Mouse (Mus musculus): Measurements from ENCODE around the gene Slc2a1. TPM values are rescaled to one million over a fixed set of nuclear protein-coding genes. Genes with fewer than 3 reads are reported as not detected.

Gene Slc2a1
- 39.8 and 41.8 TPM in 2 replicates for polyA plus RNA-seq (2012; ENCODE audit: low replicate concordance)

DNA sequence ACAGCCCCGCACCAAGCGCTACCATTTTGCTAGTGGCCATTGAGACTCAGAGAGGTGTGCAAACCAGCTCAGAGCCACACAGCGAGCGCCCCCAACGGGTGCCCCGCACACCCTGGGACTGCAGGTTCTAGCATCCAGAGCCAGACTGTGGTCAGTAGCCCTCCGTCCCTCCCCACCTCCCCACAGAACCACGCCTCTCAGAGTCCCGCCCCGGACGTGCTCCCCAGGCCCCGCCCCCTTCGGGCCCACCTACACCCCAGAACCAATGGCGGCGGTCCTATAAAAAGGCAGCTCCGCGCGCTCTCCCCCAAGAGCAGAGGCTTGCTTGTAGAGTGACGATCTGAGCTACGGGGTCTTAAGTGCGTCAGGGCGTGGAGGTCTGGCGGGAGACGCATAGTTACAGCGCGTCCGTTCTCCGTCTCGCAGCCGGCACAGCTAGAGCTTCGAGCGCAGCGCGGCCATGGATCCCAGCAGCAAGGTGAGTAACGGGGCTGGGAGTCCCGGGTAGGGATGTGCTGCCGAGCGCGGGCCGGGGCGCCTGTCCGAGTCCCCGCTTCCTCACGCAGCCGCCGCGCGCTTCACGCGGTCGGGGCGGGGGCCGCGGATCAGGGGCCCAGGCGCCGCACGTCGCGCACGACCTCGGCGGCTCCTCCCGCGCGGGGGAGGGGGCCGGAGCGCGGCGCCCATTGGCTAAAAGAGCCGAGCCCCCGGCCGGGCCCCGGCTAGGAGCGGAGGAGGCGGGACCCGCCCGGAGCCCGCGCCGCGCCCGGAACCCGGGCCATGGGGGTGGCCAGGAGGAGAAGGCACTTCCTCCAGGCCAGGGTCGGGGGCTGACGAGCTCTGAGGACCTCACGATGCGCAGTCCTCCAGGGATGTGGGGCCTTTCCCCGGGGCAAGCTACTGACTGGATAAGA lies at the start of gene Slc2a1:
Slc2a1 (plus strand) TSS at position 217 of the 914 bp plus-strand sequence.

GRCm38 (mm10) chr4:119173851-119174453 lies 65.4 kb downstream of the Slc2a1 start, which contains the start of gene Zfp691:
Gene Zfp691 (minus strand): TSS chr4:119174195.

Other genes with a start within 250 kb of the Slc2a1 start
- not detected in 2 replicates for gene Olfr1331, start 244.1 kb upstream of the Slc2a1 start, polyA plus RNA-seq (2012; ENCODE audit: low replicate concordance)
- gene Olfr1330, start 220.1 kb upstream of the Slc2a1 start, polyA plus RNA-seq (2012; ENCODE audit: low replicate concordance): not detected in 2 replicates
- gene Olfr1329, start 191.2 kb upstream of the Slc2a1 start, polyA plus RNA-seq (2012; ENCODE audit: low replicate concordance): not detected in 2 replicates
- gene Olfr1328, start 170.1 kb upstream of the Slc2a1 start, polyA plus RNA-seq (2012; ENCODE audit: low replicate concordance): not detected in 2 replicates
- gene Lao1, start 147.1 kb upstream of the Slc2a1 start, polyA plus RNA-seq (2012; ENCODE audit: low replicate concordance): not detected in 2 replicates
- 9.6 and 12.2 TPM in 2 replicates for gene Zfp691, start 65.5 kb downstream of the Slc2a1 start, polyA plus RNA-seq (2012; ENCODE audit: low replicate concordance)
- gene Ermap, start 81.3 kb downstream of the Slc2a1 start, polyA plus RNA-seq (2012; ENCODE audit: low replicate concordance): 1.6 and 40.7 TPM in 2 replicates
- gene Svbp, start 86.6 kb downstream of the Slc2a1 start, polyA plus RNA-seq (2012; ENCODE audit: low replicate concordance): 69.1 and 98.0 TPM in 2 replicates
- gene Tmem269, start 109.5 kb downstream of the Slc2a1 start, polyA plus RNA-seq (2012; ENCODE audit: low replicate concordance): not detected in 2 replicates
- 9.5 and 19.4 TPM in 2 replicates for gene AU022252, start 124.0 kb downstream of the Slc2a1 start, polyA plus RNA-seq (2012; ENCODE audit: low replicate concordance)
- 2.5 and 3.6 TPM in 2 replicates for gene P3h1, start 124.2 kb downstream of the Slc2a1 start, polyA plus RNA-seq (2012; ENCODE audit: low replicate concordance)
- 0.02 TPM in 1 of 2 replicates, not detected in the other for gene Cldn19, start 146.7 kb downstream of the Slc2a1 start, polyA plus RNA-seq (2012; ENCODE audit: low replicate concordance)
- gene Ybx1, start 185.9 kb downstream of the Slc2a1 start, polyA plus RNA-seq (2012; ENCODE audit: low replicate concordance): 573 and 743 TPM in 2 replicates
- 1.5 and 2.9 TPM in 2 replicates for gene Ppih, start 211.8 kb downstream of the Slc2a1 start, polyA plus RNA-seq (2012; ENCODE audit: low replicate concordance)

Measured in hematopoietic multipotent progenitor cell, adult 10-12 weeks (in vitro differentiated cells).